Mouse (Mus musculus) naive thymus-derived CD4-positive, alpha-beta T cell, adult 2 months (primary cell): ENCODE data around the gene Nr1d2.

Experiments
- DNase-seq: peaks from one replicate; pipeline ENCODE4 v3.0.0-alpha.2; 2011; ENCODE audit warnings: low read depth

The Nr1d2 gene

GRCm38 (mm10) chr14:18238750-18239731, at the start of gene Nr1d2:
Gene Nr1d2 (minus strand): TSS chr14:18239127.
- peak; percentile 98 for DNase-seq

GRCm38 (mm10) chr14:18287391-18287790, 48.5 kb upstream of the Nr1d2 start:
- no peak for DNase-seq

- DNase-seq, result no peak
Observed at GRCm38 (mm10) chr14:18286441-18286840, 47.5 kb upstream of the Nr1d2 start.

- DNase-seq, result no peak
Observed at GRCm38 (mm10) chr14:18285476-18285875, 46.5 kb upstream of the Nr1d2 start.

- DNase-seq, result peak; percentile 57
Observed at GRCm38 (mm10) chr14:18284581-18284980, 45.7 kb upstream of the Nr1d2 start.

GRCm38 (mm10) chr14:18280375-18280774, 41.4 kb upstream of the Nr1d2 start:
- no peak for DNase-seq

GRCm38 (mm10) chr14:18274526-18274925, 35.6 kb upstream of the Nr1d2 start:
- DNase-seq, result no peak

GRCm38 (mm10) chr14:18271666-18272065, 32.7 kb upstream of the Nr1d2 start:
- peak; percentile 42 for DNase-seq

GRCm38 (mm10) chr14:18270529-18271441, 31.9 kb upstream of the Nr1d2 start, which contains the start of the genes Nkiras1 and Rpl15:
Gene Nkiras1 (plus strand): TSS chr14:18271136.
Gene Rpl15 (minus strand): TSS chr14:18271391.
- DNase-seq, result peak; percentile 97

- DNase-seq, result peak; percentile 23
Observed at GRCm38 (mm10) chr14:18269947-18270528, 31.1 kb upstream of the Nr1d2 start.

- DNase-seq, result no peak
Observed at GRCm38 (mm10) chr14:18263427-18263826, 24.5 kb upstream of the Nr1d2 start.

GRCm38 (mm10) chr14:18261203-18261602, 22.3 kb upstream of the Nr1d2 start:
- no peak for DNase-seq

- DNase-seq, result no peak
Observed at GRCm38 (mm10) chr14:18242638-18243130, 3.8 kb upstream of the Nr1d2 start.

- DNase-seq, result no peak
Observed at GRCm38 (mm10) chr14:18241786-18242185, 2.9 kb upstream of the Nr1d2 start.

GRCm38 (mm10) chr14:18240132-18240531, 1.2 kb upstream of the Nr1d2 start:
- no peak for DNase-seq

- DNase-seq, result peak; percentile 98
Observed at GRCm38 (mm10) chr14:18238131-18238749, 687 bp downstream of the Nr1d2 start.

- peak; percentile 15 for DNase-seq
Observed at GRCm38 (mm10) chr14:18237381-18237780, 1.5 kb downstream of the Nr1d2 start.

- peak; percentile 16 for DNase-seq
Observed at GRCm38 (mm10) chr14:18236496-18237235, 2.3 kb downstream of the Nr1d2 start.

- peak; percentile 20 for DNase-seq
Observed at GRCm38 (mm10) chr14:18233981-18234960, 4.7 kb downstream of the Nr1d2 start.
